Mouse (Mus musculus) layer of hippocampus, adult 2 months (tissue): ENCODE results near the gene Sgpp2. TPM values are rescaled to one million over a fixed set of nuclear protein-coding genes. Genes with fewer than 3 reads are reported as not detected.

ENCODE experiments used
- DNase-seq, 2 experiments: peaks; one replicate each; pipeline ENCODE4 v3.0.0; 2022; ENCODE audit warnings: low spot score in 2 of 2
- H3K27ac ChIP-seq: fragments of 200-600 bp; 2 replicates; pipeline ENCODE4 v1.8.1; 2022
- H3K4me3 ChIP-seq: fragments of 200-600 bp; 2 replicates; pipeline ENCODE4 v1.8.1; 2022; ENCODE audit warnings: mild to moderate bottlenecking
- CTCF ChIP-seq: fragments of 200-600 bp; conservative IDR thresholded peaks from 2 replicates; pipeline ENCODE4 v1.8.1; 2022; ENCODE audit warnings: antibody characterized with exemption, mild to moderate bottlenecking, moderate library complexity
- total RNA-seq, 2 experiments: library from RNA; stranded (reverse); gene quantifications; 2 replicates each; pipeline ENCODE4 v1.2.3; 2021

The Sgpp2 gene
- total RNA-seq, 2 experiments from 2014 or later, result 4.3 TPM

GRCm38 (mm10) chr1:78395191-78395735 lies 85.1 kb downstream of the Sgpp2 start:
- H3K27ac ChIP-seq, result no peak overlapping the region
- no peak overlapping the region for H3K4me3 ChIP-seq
- TF ChIP-seq CTCF, result no peak
- DNase-seq, result no peak

GRCm38 (mm10) chr1:78395737-78396136 lies 85.6 kb downstream of the Sgpp2 start:
- no peak for DNase-seq
- no peak for TF ChIP-seq CTCF
- H3K27ac ChIP-seq, result no peak overlapping the region
- no peak overlapping the region for H3K4me3 ChIP-seq

DNA sequence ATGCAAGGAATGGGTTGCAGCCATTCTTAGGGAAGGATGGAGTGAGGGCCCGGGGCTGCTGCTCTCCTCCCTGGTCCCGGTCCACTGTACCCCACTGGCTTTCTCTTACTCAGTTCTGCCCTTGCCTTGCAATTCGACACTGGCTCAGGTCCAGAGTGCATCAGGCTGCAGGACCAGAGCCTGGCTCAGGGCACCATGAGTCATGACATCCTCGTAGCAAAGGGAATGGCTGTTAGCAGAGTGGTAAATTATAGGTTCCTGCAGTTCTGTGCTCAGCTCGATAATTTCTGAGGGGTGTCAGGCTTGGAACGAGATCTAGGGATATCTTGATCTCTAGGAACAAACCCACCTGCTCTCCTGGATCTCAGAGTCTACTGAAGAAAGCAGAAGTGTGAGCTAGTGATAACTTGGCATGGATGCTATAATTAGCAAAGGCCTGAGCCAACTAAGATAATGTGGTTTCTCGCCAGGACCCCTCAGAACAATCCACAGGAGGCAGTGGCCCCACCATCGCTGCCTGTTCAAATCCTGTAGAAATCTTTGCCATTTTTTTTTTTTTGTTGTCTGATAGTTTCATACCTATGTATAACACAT lies 86.3 kb downstream of the Sgpp2 start:
- no peak overlapping the region for H3K27ac ChIP-seq
- no peak for TF ChIP-seq CTCF

DNA sequence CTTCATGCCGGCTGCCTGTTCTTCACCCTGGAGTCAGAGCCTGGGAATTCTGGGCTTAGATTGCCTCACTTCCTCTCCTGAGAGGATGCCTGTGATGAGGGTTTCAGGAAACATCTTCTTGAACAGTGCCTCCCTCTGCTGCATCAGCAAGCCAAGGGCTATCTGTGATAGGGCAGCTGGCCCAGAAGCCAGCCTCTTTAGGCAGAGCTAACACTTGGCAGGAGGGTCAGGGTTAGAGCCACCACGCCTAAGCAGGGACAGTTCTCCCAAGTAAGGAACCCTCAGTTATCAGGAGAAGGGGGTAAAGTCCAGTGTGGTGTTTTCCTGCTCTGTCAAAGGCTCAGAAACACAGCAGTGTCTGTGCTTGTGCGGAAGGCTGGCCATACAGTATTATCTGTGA lies 89.6 kb downstream of the Sgpp2 start:
- DNase-seq, result no peak
- no peak for TF ChIP-seq CTCF
- Histone ChIP-seq H3K4me3 (no peak overlapping the region), H3K27ac (no peak overlapping the region)

More for the DNA sequence above, 86.3 kb downstream of the Sgpp2 start:
- no peak for DNase-seq
- H3K4me3 ChIP-seq, result no peak overlapping the region

- no peak for DNase-seq
- Histone ChIP-seq H3K4me3 (no peak overlapping the region), H3K27ac (no peak overlapping the region)
- no peak for TF ChIP-seq CTCF
These were observed 91.3 kb downstream of the Sgpp2 start for GRCm38 (mm10) chr1:78401413-78401812.

DNA sequence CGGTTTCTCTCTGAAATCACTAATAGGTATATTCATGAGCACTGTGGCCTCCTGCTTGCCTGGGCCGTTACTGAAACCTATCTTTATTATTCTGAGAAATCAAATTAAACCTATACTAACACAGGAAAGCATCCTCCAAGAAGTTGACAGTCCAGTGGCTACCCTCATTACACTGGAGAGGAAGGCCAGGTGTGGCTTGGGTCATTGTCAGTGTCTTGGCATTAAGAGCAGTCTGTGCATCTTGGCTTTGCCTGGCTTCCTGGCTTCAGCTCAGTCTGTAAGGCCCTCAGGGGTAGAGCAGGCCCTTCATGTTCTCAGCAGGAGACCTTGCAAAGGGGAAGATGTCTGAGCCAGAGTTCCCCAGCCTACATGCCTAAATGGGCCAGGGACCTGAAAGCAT lies 99.3 kb downstream of the Sgpp2 start:
- Histone ChIP-seq H3K4me3 (no peak overlapping the region), H3K27ac (no peak overlapping the region)
- no peak for TF ChIP-seq CTCF
- no peak for DNase-seq

DNA sequence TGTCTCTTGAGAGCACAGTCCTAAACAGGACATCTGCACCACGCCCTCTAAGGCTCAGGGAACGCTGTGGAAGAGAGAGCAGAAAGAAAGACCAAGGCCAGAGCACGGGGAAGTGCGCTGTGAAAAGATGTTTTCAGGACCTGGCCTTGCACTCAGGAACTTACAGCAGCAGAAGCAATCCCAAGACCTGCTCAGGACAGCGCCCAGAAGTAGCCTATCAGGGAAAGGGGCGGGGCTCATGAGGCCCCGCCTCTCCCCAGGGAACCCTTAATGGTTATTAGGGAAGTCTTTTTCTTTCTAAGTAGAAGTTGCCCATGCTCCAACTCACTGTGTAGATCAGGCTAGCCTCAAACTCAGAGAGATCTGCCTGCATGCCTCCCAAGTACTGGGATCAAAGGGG lies 102.5 kb downstream of the Sgpp2 start:
- DNase-seq, result no peak
- H3K27ac ChIP-seq, result no peak overlapping the region
- no peak overlapping the region for H3K4me3 ChIP-seq
- TF ChIP-seq CTCF, result no peak

DNA sequence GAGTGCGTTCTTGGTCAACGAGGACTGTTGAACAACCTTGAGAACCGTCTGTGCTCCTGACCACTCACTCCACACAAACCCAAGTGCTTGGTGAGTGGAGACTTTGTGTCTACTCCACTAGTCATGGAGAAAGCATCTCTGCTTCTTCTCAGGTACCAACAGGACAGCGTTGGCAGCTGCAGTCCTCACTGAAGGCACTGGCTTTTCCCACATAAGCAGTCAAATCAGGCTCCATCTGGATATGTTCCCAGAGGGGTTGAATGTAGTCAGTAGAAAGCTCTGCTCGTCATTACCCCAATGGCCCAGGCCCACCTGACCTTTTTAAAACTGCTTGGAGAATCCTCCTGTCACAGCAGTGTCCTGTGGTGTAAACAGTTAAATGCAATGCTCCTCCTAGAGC lies 104.3 kb downstream of the Sgpp2 start:
- DNase-seq, result no peak
- TF ChIP-seq CTCF, result no peak
- H3K27ac ChIP-seq, result no peak overlapping the region

DNA sequence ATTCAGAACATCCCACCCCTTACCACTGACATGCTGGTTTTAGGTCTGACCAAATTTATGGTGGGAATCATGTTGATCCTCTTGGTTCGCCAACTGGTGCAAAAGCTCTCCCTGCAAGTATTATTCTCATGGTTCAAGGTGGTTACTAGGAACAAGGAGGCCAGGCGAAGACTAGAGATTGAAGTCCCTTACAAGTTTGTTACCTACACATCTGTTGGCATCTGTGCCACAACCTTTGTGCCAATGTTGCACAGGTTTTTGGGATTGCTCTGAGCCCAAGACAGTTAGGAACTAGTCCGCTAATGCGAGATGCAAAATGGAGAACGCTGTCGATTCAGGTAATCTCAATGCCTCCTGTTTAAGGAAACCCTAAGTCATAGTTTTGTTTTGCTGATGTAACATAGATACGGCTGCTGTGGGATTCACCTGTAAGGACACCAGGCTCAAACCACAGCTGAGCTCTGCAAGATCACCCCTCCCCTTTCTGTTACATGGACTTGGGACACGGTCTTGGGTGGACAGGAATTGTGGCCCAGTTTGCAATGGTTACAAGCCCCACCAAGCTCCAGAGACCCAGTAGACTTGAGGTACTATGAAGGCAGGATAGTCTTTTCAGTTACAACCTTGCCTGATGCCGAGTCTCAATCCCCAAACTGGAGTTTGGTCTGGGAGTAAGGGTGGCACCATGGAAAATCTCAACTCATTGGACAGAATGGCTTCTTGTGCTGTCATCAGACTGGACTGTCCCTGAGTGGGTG lies 107.2 kb downstream of the Sgpp2 start:
- Histone ChIP-seq H3K27ac (no peak overlapping the region), H3K4me3 (no peak overlapping the region)
- no peak for TF ChIP-seq CTCF
- no peak for DNase-seq

More for the DNA sequence above, 104.3 kb downstream of the Sgpp2 start:
- no peak overlapping the region for H3K4me3 ChIP-seq

- H3K27ac ChIP-seq, result no peak overlapping the region
- DNase-seq, result peak; percentile 47 to 75
- TF ChIP-seq CTCF, result peak; percentile 93
- H3K4me3 ChIP-seq, result no peak overlapping the region
These were observed 109.4 kb downstream of the Sgpp2 start for GRCm38 (mm10) chr1:78419593-78419992.

- Histone ChIP-seq H3K27ac (no peak overlapping the region), H3K4me3 (no peak overlapping the region)
- no peak for DNase-seq
- TF ChIP-seq CTCF, result no peak
These were observed 110.1 kb downstream of the Sgpp2 start for GRCm38 (mm10) chr1:78420271-78420670.

DNA sequence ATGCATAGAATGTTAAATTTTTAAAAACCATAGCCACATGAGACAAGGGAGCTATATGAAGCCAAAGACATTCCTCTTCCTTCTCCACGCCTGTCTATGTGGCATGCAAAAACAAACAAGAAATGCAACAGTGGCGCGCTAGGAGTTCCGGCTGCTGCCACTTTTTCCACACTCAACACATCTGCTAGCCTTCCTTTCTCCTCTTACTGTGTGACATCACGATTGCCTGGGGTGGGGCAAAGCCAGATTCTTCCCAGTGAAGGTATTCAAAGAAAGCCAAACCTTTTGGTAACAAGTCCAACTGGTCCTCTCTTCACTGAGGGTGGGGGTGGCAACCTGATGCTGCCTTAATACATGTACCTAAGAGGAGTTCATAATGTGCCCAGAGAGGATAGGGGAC lies 111.6 kb downstream of the Sgpp2 start:
- TF ChIP-seq CTCF, result no peak
- no peak overlapping the region for H3K4me3 ChIP-seq

GRCm38 (mm10) chr1:78422576-78422975 lies 112.4 kb downstream of the Sgpp2 start:
- DNase-seq, result no peak
- no peak for TF ChIP-seq CTCF
- H3K27ac ChIP-seq, result no peak overlapping the region
- H3K4me3 ChIP-seq, result no peak overlapping the region

More for the DNA sequence above, 111.6 kb downstream of the Sgpp2 start:
- no peak overlapping the region for H3K27ac ChIP-seq
- no peak for DNase-seq

DNA sequence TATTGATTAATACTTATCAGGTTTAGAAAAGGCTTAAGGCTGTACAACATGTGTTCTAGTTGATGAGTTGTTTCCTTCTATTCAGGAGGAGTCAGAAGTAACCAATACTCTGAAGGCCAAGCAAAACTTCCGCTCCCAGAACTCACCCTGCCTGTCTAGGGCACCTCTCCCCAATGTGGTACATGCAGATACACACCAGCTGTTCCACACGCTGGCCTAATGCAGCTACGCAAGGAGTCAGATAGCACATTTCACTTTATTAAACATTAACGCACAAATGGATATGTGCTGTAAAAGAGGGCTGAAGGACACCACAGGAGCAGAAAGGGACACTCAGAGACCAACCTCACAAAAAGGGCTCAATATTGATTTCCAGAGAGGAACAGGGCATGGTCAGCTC lies 114.7 kb downstream of the Sgpp2 start:
- no peak for TF ChIP-seq CTCF
- H3K27ac ChIP-seq, result no peak overlapping the region
- H3K4me3 ChIP-seq, result no peak overlapping the region
- DNase-seq, result no peak
